Mouse (Mus musculus) myocyte (in vitro differentiated cells): ENCODE results near the gene Als2cl.

ENCODE experiments used
- CEBPB ChIP-seq: IDR thresholded peaks from 2 replicates; pipeline ENCODE4 v1.6.1; 2011; ENCODE audit warnings: mild to moderate bottlenecking, moderate library complexity; ENCODE audit not compliant: poor library complexity, insufficient read depth, severe bottlenecking
- MAX ChIP-seq: IDR thresholded peaks from one replicate; pipeline ENCODE4 v1.6.1; 2011; ENCODE audit warnings: low read depth, mild to moderate bottlenecking, control low read depth
- MYOD1 ChIP-seq, 3 experiments: IDR thresholded peaks; one replicate each; pipeline ENCODE4 v1.6.1; 2011; ENCODE audit warnings: control low read depth in 2 of 3, low read depth in 2 of 3, mild to moderate bottlenecking in 2 of 3, moderate library complexity in 1 of 3; ENCODE audit not compliant: insufficient read length in 2 of 3, control insufficient read depth in 1 of 3
- MYOG ChIP-seq, 3 experiments: IDR thresholded peaks; one replicate each; pipeline ENCODE4 v1.6.1; 2011; ENCODE audit warnings: control low read depth in 2 of 3, low read depth in 2 of 3, mild to moderate bottlenecking in 2 of 3; ENCODE audit not compliant: insufficient read length in 2 of 3, control insufficient read depth in 1 of 3, insufficient read depth in 1 of 3
- POLR2A ChIP-seq: IDR thresholded peaks from one replicate; pipeline ENCODE4 v1.6.1; 2011; ENCODE audit warnings: low read depth, mild to moderate bottlenecking, control low read depth, moderate library complexity; ENCODE audit not compliant: insufficient read length
- POLR2AphosphoS2 ChIP-seq: IDR thresholded peaks from one replicate; pipeline ENCODE4 v1.6.1; 2011; ENCODE audit warnings: low read depth, control low read depth; ENCODE audit not compliant: insufficient read length
- TCF12 ChIP-seq: IDR thresholded peaks from one replicate; pipeline ENCODE4 v1.6.1; 2011; ENCODE audit warnings: mild to moderate bottlenecking, control low read depth; ENCODE audit not compliant: poor library complexity, insufficient read depth, severe bottlenecking
- USF1 ChIP-seq: IDR thresholded peaks from one replicate; pipeline ENCODE4 v1.6.1; 2011; ENCODE audit warnings: low read depth, mild to moderate bottlenecking, control low read depth, moderate library complexity

DNA sequence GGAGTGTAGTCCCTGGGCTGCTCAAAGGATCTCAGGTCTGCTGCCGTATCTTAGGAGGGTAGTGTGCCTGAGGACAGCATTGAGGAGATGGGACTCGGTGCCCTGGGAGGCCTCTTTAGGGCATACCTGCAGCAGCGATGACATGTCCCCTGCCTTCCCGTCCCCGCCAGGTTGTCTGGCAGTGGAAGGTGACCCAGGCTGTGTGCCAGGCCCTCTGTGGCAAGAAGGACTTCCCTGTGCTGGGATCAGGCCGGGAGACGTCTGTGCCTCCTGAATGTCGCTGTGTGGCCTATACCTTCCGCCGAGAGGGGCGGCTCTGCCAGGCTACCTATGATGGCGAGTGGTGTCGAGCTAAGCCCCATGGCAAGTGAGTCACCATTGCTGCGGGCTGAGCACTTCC is 9.3 kb downstream of the Als2cl start:
- TF ChIP-seq USF1 (no peak), POLR2A (no peak), MYOD1 (IDR thresholded peaks at IDR 0.05; ENCODE audit: control insufficient read depth in 1 of 3, insufficient read length in 2 of 3, low read depth in 2 of 3) (no peak), POLR2AphosphoS2 (no peak), TCF12 (no peak), MYOG (IDR thresholded peaks at IDR 0.05; ENCODE audit: control insufficient read depth in 1 of 3, insufficient read depth in 1 of 3, insufficient read length in 2 of 3, low read depth in 2 of 3) (no peak), MAX (no peak), CEBPB (no peak)
